27 mouse cellular contexts compared by ENCODE assay signal in the genomic region with DNA sequence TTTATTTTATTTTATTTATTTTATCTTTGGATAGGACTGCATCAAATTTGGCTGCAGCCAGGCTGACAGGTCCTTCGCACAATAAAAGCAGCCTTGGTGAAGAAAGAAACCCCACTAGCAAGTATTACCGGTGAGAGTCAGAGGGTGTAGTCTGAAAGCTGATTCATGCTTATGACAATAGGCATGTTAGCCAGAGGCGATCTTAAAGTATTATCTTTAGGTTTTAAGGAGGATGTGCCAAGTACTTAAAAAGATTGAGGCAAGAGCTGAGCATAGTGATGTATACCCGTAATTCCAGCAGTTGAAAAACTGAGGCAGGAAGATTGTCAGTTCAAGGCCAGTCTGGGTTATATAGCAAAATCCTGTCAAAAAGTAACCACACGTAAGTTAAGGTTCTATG. TPM values are rescaled to one million over a fixed set of nuclear protein-coding genes. Genes with fewer than 3 reads are reported as not detected.
DNase-seq lines count a peak whose midpoint lies in the region; ATAC-seq and TF ChIP-seq lines count a peak whose summit lies in the region.
"Had no signal": no experiment of that assay in that cellular context is flagged by ENCODE, and none has a peak within 500 bp of the region (broad histone marks: within the 10 kb centered on the region; RNA-seq: fewer than 3 reads in every experiment).

No protein-coding gene starts in this region.

- H3K4me1 ChIP-seq in liver, embryonic 12.5 days: peaks cover 27% of the 10 kb centered on the region
- peaks cover 4% of the 10 kb centered on the region; the same call in 1 of the 2 replicates for H3K4me1 ChIP-seq in liver, postnatal 0 days (ENCODE audit: insufficient read depth)
- no peaks in the 10 kb centered on the region for H3K4me1 ChIP-seq in forebrain, postnatal 0 days (ENCODE audit: insufficient read depth)
- H3K4me1 ChIP-seq: forebrain, embryonic 10.5 days; heart, embryonic 13.5 days; midbrain, embryonic 12.5 days; neural tube, embryonic 13.5 days had no signal

- peak overlapping the region; percentile 95 for H3K27ac ChIP-seq in liver, embryonic 12.5 days
- H3K27ac ChIP-seq in liver, postnatal 0 days (ENCODE audit: low read depth): peak overlapping the region; percentile 64
- H3K27ac ChIP-seq in forebrain, postnatal 0 days (ENCODE audit: low read depth, low read length): no peak overlapping the region
- H3K27ac ChIP-seq: forebrain, embryonic 10.5 days; heart, embryonic 13.5 days; kidney, postnatal 0 days; midbrain, embryonic 12.5 days; neural tube, embryonic 13.5 days had no signal

- H3K9me3 ChIP-seq in liver, embryonic 12.5 days (replicated peaks): no peaks in the 10 kb centered on the region
- H3K9me3 ChIP-seq in liver, postnatal 0 days (ENCODE audit: low read length): no peaks in the 10 kb centered on the region
- no peaks in the 10 kb centered on the region for H3K9me3 ChIP-seq in forebrain, postnatal 0 days (ENCODE audit: low read length)
- H3K9me3 ChIP-seq: forebrain, embryonic 10.5 days; heart, embryonic 13.5 days; midbrain, embryonic 12.5 days; neural tube, embryonic 13.5 days had no signal

- no peak for TF ChIP-seq CTCF in liver, postnatal 0 days (IDR thresholded peaks at IDR 0.05; ENCODE audit: low read depth)
- TF ChIP-seq CTCF in forebrain, postnatal 0 days (IDR thresholded peaks at IDR 0.05; ENCODE audit: low read depth): no peak

- peak overlapping the region; percentile 47 for H3K4me2 ChIP-seq in liver, embryonic 12.5 days
- H3K4me2 ChIP-seq in liver, postnatal 0 days (ENCODE audit: low read depth, low read length): peak overlapping the region; percentile 11; the same call in 1 of the 2 replicates
- H3K4me2 ChIP-seq in forebrain, postnatal 0 days (ENCODE audit: low read depth): no peak overlapping the region
- H3K4me2 ChIP-seq: heart, embryonic 13.5 days; midbrain, embryonic 12.5 days; neural tube, embryonic 13.5 days had no signal

- no peak for TF ChIP-seq EP300 in liver, postnatal 0 days (IDR thresholded peaks at IDR 0.05; ENCODE audit: low read depth)

- peak overlapping the region; percentile 50; the same call in 1 of the 2 replicates for H3K9ac ChIP-seq in liver, embryonic 12.5 days
- H3K9ac ChIP-seq in liver, postnatal 0 days (replicated peaks): 0 out of 2 replicates have a peak overlapping the region, but pooled peaks have one; percentile 28
- no peak overlapping the region for H3K9ac ChIP-seq in forebrain, postnatal 0 days
- H3K9ac ChIP-seq: heart, embryonic 13.5 days; midbrain, embryonic 12.5 days; neural tube, embryonic 13.5 days had no signal

- 60% methylated on average over 5 of the region's 5 CpGs for WGBS in liver, embryonic 12.5 days (ENCODE audit: insufficient replicate concordance)
- WGBS in liver, postnatal 0 days (ENCODE audit: insufficient replicate concordance): 70% methylated on average over 5 of the region's 5 CpGs
- 94% methylated on average over 5 of the region's 5 CpGs for WGBS in forebrain, postnatal 0 days

- peak; percentile 25 for DNase-seq in c-Kit-positive CD71-positive TER-119-negative erythroid progenitor cells, embryonic 14.5 days (ENCODE audit: low read depth)
- DNase-seq in liver, postnatal 0 days: no peak
- no peak for DNase-seq in kidney, adult 8-10 months
- no peak for DNase-seq in forebrain, postnatal 0 days
- no peak for DNase-seq in left cerebral cortex, adult 8-10 months (ENCODE audit: low spot score in 2 of 2)
- DNase-seq: adrenal gland, postnatal 25 days; cerebellum, adult 2 months; cerebellum, postnatal 14 days; gastrocnemius, postnatal 14 days; heart, adult 18-20 months; heart, postnatal 10 days; kidney, adult 2 months; kidney, postnatal 4 days; layer of hippocampus, postnatal 36 days; lung, postnatal 36 days; right cerebral cortex, postnatal 4 days; thymus, postnatal 4 days had no signal

- H3K36me3 ChIP-seq in liver, embryonic 12.5 days: peaks cover 76% of the 10 kb centered on the region
- peaks cover 71% of the 10 kb centered on the region for H3K36me3 ChIP-seq in liver, postnatal 0 days (replicated peaks; ENCODE audit: insufficient read depth, low read length)
- H3K36me3 ChIP-seq in forebrain, postnatal 0 days (ENCODE audit: insufficient read depth): peaks cover 43% of the 10 kb centered on the region

- H3K27me3 ChIP-seq in liver, embryonic 12.5 days (replicated peaks): no peaks in the 10 kb centered on the region
- no peaks in the 10 kb centered on the region for H3K27me3 ChIP-seq in liver, postnatal 0 days (ENCODE audit: insufficient read depth, low read length)
- H3K27me3 ChIP-seq in forebrain, postnatal 0 days (ENCODE audit: insufficient read depth, low read length): no peaks in the 10 kb centered on the region
- H3K27me3 ChIP-seq: heart, embryonic 13.5 days; midbrain, embryonic 12.5 days; neural tube, embryonic 13.5 days had no signal

- peak; percentile 10 for ATAC-seq in erythroblast, adult 5-6 weeks (replicated peaks; ENCODE audit: low FRiP score, poor library complexity, severe bottlenecking)
- ATAC-seq in liver, embryonic 12.5 days: peak; percentile 52
- ATAC-seq in liver, postnatal 0 days: peak; percentile 40
- no peak for ATAC-seq in forebrain, postnatal 0 days
- ATAC-seq: CD4-positive, CD25-positive, alpha-beta regulatory T cell, adult 4 months; forebrain, embryonic 16.5 days; hindbrain, embryonic 16.5 days had no signal

- no peak overlapping the region for H3K4me3 ChIP-seq in liver, embryonic 12.5 days
- H3K4me3 ChIP-seq in liver, postnatal 0 days (ENCODE audit: low read depth, low read length): no peak overlapping the region
- no peak overlapping the region for H3K4me3 ChIP-seq in forebrain, postnatal 0 days (ENCODE audit: low read depth, low read length)
- H3K4me3 ChIP-seq: forebrain, embryonic 10.5 days; heart, embryonic 13.5 days; midbrain, embryonic 12.5 days; neural tube, embryonic 13.5 days had no signal

RNA-seq across cellular contexts. Expression of gene Gnl3, which starts 26.3 kb away (rescaled TPM):
- 55.4 and 66.3 TPM in 2 replicates for total RNA-seq in erythroblast, adult 5-6 weeks (2015; ENCODE audit: low replicate concordance)
- 42.4 and 45.2 TPM in 2 replicates for total RNA-seq in erythroblast, adult 5-6 weeks (2017; ENCODE audit: low replicate concordance)
- polyA plus RNA-seq in liver, embryonic 12.5 days (2016; fragmentation: Nextera tagmentation; extraction: Ambion mirVana): 156 and 166 TPM in 2 replicates
- polyA plus RNA-seq in liver, postnatal 0 days (2015; fragmentation: Nextera tagmentation; extraction: Ambion mirVana): 67.4 and 71.9 TPM in 2 replicates
- total RNA-seq in forebrain, postnatal 0 days (2014; rRNA removed): 57.3 and 69.6 TPM in 2 replicates
- 64.7 and 84.6 TPM in 2 replicates for polyA plus RNA-seq in forebrain, postnatal 0 days (2015; fragmentation: Nextera tagmentation; extraction: Ambion mirVana)
- total RNA-seq in left cerebral cortex, adult 8-10 months (2022): 10 to 100 TPM; 43.5 to 58.8 (median 49.6) TPM

RNA-seq across cellular contexts. Expression of gene Pbrm1, which starts 26.4 kb away (rescaled TPM):
- 69.4 and 75.4 TPM in 2 replicates for total RNA-seq in erythroblast, adult 5-6 weeks (2015; ENCODE audit: low replicate concordance)
- total RNA-seq in erythroblast, adult 5-6 weeks (2017; ENCODE audit: low replicate concordance): 84.8 and 100 TPM in 2 replicates
- 94.9 and 95.8 TPM in 2 replicates for polyA plus RNA-seq in liver, embryonic 12.5 days (2016; fragmentation: Nextera tagmentation; extraction: Ambion mirVana)
- polyA plus RNA-seq in liver, postnatal 0 days (2015; fragmentation: Nextera tagmentation; extraction: Ambion mirVana): 31.0 and 33.2 TPM in 2 replicates
- total RNA-seq in forebrain, postnatal 0 days (2014; rRNA removed): 70.6 and 90.9 TPM in 2 replicates
- 48.7 and 83.8 TPM in 2 replicates for polyA plus RNA-seq in forebrain, postnatal 0 days (2015; fragmentation: Nextera tagmentation; extraction: Ambion mirVana)
- total RNA-seq in left cerebral cortex, adult 8-10 months (2022): 10 to 100 TPM; 51.1 to 56.1 (median 52.0) TPM

RNA-seq across cellular contexts. Expression of gene Spcs1, which starts 43.8 kb away (rescaled TPM):
- 64.6 and 77.6 TPM in 2 replicates for total RNA-seq in erythroblast, adult 5-6 weeks (2015; ENCODE audit: low replicate concordance)
- total RNA-seq in erythroblast, adult 5-6 weeks (2017; ENCODE audit: low replicate concordance): 28.6 and 29.4 TPM in 2 replicates
- polyA plus RNA-seq in liver, embryonic 12.5 days (2016; fragmentation: Nextera tagmentation; extraction: Ambion mirVana): 296 and 308 TPM in 2 replicates
- polyA plus RNA-seq in liver, postnatal 0 days (2015; fragmentation: Nextera tagmentation; extraction: Ambion mirVana): 346 and 365 TPM in 2 replicates
- total RNA-seq in forebrain, postnatal 0 days (2014; rRNA removed): 217 and 226 TPM in 2 replicates
- 425 and 543 TPM in 2 replicates for polyA plus RNA-seq in forebrain, postnatal 0 days (2015; fragmentation: Nextera tagmentation; extraction: Ambion mirVana)
- total RNA-seq in left cerebral cortex, adult 8-10 months (2022): 100 to 1,000 TPM; 166 to 179 (median 173) TPM

RNA-seq across cellular contexts. Expression of gene Glt8d1, which starts 44.1 kb away (rescaled TPM):
- total RNA-seq in erythroblast, adult 5-6 weeks (2015; ENCODE audit: low replicate concordance): 6.9 and 18.6 TPM in 2 replicates
- 5.8 and 6.3 TPM in 2 replicates for total RNA-seq in erythroblast, adult 5-6 weeks (2017; ENCODE audit: low replicate concordance)
- polyA plus RNA-seq in liver, embryonic 12.5 days (2016; fragmentation: Nextera tagmentation; extraction: Ambion mirVana): 23.5 and 23.9 TPM in 2 replicates
- 9.4 TPM in 2 replicates for polyA plus RNA-seq in liver, postnatal 0 days (2015; fragmentation: Nextera tagmentation; extraction: Ambion mirVana)
- 44.5 and 54.8 TPM in 2 replicates for total RNA-seq in forebrain, postnatal 0 days (2014; rRNA removed)
- 38.7 and 39.8 TPM in 2 replicates for polyA plus RNA-seq in forebrain, postnatal 0 days (2015; fragmentation: Nextera tagmentation; extraction: Ambion mirVana)
- total RNA-seq in left cerebral cortex, adult 8-10 months (2022): 10 to 100 TPM; 30.9 to 38.6 (median 32.5) TPM
